Mouse (Mus musculus): Measurements from ENCODE around the gene Cyp2a12.
"Not testable (repeated sequence)": the region's sequence is repeated elsewhere in the genome, so short reads cannot be mapped to it uniquely, and the experiment has no call there.

The Cyp2a12 gene

GRCm38 (mm10) chr7:27028789-27029188 lies at the start of gene Cyp2a12:
Gene Cyp2a12, plus strand, starts transcription at chr7:27029081.
- no peak for DNase-seq

- not testable (repeated sequence) for DNase-seq
These were observed 47.4 kb upstream of the Cyp2a12 start for GRCm38 (mm10) chr7:26981464-26981863.

- not testable (repeated sequence) for DNase-seq
These were observed 46.9 kb upstream of the Cyp2a12 start for GRCm38 (mm10) chr7:26981937-26982336.

DNA sequence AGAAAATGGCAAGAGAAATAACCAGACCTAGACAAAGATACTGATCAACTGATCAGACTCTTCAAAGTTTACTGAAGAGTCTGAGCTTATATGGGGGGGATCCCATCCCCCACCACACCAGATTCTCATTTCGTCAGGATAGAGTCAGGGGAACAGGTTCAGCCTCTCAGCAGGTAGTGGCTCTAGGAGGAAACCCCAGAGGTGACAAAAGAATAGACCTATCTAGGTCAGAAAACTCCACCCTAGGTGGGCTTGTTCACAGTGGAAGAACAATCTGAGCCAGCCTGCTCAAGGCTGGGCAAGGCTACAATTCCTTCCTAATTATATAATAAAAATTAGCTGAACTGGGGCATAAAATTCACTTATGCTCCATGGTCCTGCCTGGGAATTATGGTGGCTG lies 46.3 kb upstream of the Cyp2a12 start:
- DNase-seq, result no peak

DNA sequence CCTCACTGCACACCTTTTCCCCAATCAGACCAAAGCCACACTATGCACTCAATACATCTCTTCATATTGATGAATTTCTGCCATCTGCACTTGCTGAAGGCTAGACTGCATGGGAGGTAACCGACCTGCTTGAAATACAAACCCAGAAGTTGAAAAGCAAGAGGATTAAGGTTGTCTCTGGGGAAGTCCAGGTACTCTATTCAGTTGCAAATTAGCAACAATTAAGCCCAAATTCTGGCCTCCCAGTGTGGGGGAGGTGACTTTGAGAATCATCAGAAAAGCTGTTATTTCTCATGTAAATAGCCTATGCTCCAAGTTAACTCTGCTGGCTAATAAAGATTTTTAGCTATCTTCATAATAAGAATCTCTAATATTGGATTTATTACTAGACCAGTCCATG lies 45.7 kb upstream of the Cyp2a12 start:
- not testable (repeated sequence) for DNase-seq

- not testable (repeated sequence) for DNase-seq
These were observed 2.3 kb upstream of the Cyp2a12 start for GRCm38 (mm10) chr7:27026581-27026980.

DNA sequence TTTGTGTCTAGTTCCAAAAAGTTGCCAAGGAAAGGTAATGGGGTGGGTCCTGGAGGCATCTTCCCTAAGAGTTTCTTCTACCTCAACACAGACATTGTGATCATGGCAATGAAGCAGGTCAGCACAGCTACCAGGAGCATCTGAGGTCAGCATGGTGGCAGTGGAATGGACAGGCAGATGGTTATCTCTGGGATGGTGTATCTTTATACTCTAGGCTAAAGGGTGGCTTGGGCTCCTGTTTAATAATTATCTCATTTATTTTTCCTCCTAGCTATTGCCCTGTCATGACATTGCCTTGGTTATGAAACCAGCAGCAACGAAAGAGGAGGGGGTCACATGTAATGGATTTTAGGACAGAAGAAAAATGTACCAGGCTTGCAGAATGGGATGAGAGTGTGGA lies 20.0 kb downstream of the Cyp2a12 start:
- DNase-seq, result not testable (repeated sequence)

- DNase-seq, result not testable (repeated sequence)
These were observed 30.5 kb downstream of the Cyp2a12 start for GRCm38 (mm10) chr7:27059333-27059732.

- not testable (repeated sequence) for DNase-seq
These were observed 31.0 kb downstream of the Cyp2a12 start for GRCm38 (mm10) chr7:27059896-27060295.

DNA sequence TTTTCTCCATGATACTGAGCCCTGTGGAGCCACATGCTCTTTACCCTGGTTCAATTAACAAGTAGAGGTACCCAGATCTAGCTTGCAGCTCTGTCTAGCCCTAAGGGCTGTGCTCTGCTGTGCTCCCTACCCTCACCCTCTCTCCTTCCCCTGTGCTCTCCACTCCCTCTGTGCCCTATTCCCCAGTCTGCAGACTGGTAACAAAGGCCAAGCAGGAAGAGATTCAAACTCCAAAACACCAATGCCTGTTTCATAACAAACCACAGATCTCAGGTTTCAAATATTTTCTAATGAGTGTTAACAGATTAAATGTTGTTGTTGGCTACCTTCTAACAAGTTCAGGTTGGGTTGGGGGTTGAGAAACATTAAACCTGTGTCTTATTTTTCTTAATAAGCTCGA lies 49.8 kb downstream of the Cyp2a12 start:
- DNase-seq, result no peak

DNA sequence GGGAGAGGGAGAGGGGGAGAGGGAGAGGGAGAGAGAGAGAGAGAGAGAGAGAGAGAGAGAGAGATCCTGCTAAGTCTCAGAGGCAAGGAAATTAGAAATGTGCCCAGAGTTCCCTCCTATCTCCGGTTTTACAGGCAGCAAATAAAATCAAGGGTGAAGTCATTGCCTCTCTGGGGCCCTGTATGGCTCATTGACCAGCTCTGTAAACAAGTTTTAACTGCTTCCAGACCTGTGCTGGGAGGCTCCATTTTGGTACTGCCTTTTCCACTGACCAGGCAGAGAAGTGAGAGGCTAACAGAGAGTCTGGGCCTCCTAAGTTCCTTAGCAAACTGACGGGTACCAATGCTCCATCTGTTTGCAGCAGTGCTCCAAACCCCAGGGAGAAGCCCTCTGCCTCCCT lies 52.7 kb downstream of the Cyp2a12 start:
- DNase-seq, result no peak

Data from spleen, adult 18-20 months (tissue).